Mouse (Mus musculus) cortical plate, adult 2 months (tissue): ENCODE measurements around the gene Lhfp. TPM values are rescaled to one million over a fixed set of nuclear protein-coding genes. Genes with fewer than 3 reads are reported as not detected.

Experiments used
- H3K27ac ChIP-seq: fragments of 200-500 bp; 2 replicates; pipeline ENCODE4 v1.5.1; 2012; ENCODE audit warnings: low read length, control low read depth, inconsistent platforms; ENCODE audit not compliant: insufficient read depth
- H3K4me1 ChIP-seq: fragments of 200-500 bp; 2 replicates; pipeline ENCODE4 v1.6.1; 2011; ENCODE audit warnings: low read length; ENCODE audit not compliant: control insufficient read depth, insufficient read depth
- H3K4me3 ChIP-seq: fragments of 200-500 bp; 2 replicates; pipeline ENCODE4 v1.5.1; 2011; ENCODE audit warnings: mild to moderate bottlenecking, low read length, control low read depth; ENCODE audit not compliant: insufficient read depth
- CTCF ChIP-seq: fragments of 200-500 bp; IDR thresholded peaks from 2 replicates; pipeline ENCODE4 v1.5.1; 2011; ENCODE audit warnings: mild to moderate bottlenecking, control low read depth, low read length; ENCODE audit not compliant: insufficient read depth; ENCODE audit errors: extremely low read depth
- POLR2A ChIP-seq: fragments of 200-500 bp; IDR thresholded peaks from 2 replicates; pipeline ENCODE4 v1.6.1; 2011; ENCODE audit warnings: mild to moderate bottlenecking, low read length, control low read depth; ENCODE audit not compliant: insufficient read depth; ENCODE audit errors: extremely low read depth
- polyA plus RNA-seq: library from polyadenylated mRNA; depleted of rRNA; stranded (reverse); fragments of >200 nt; gene quantifications from 2 replicates; pipeline ENCODE4 v1.2.3, GENCODE M21; 2012

Gene Lhfp
- polyA plus RNA-seq, 1 experiment = 35.1 TPM

DNA sequence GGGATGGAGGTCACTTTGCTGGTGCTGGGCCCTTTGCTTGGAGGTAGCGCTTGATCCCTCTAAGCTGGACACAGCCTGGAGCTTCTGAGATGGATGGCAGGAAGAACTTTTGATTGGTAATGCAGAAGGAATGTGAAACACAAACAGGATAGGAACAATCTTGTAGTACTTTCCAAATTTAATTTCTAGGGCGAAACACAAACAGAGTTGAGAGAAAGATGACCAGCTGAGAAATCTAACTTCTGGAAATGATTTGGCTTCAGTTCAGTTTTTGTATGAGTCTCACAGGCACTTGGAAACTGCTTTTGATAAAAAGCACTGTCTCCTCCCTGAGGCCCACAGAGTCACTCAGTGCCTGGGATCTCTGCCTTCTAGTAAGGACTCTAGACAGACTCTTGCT lies 18.6 kb downstream of the Lhfp start:
- H3K27ac ChIP-seq = no peak overlapping the region
- no peak for TF ChIP-seq CTCF
- no peak for TF ChIP-seq POLR2A
- peaks cover 1% of the 10 kb centered on the region; the same call in 1 of the 2 replicates for H3K4me1 ChIP-seq
- no peak overlapping the region for H3K4me3 ChIP-seq

DNA sequence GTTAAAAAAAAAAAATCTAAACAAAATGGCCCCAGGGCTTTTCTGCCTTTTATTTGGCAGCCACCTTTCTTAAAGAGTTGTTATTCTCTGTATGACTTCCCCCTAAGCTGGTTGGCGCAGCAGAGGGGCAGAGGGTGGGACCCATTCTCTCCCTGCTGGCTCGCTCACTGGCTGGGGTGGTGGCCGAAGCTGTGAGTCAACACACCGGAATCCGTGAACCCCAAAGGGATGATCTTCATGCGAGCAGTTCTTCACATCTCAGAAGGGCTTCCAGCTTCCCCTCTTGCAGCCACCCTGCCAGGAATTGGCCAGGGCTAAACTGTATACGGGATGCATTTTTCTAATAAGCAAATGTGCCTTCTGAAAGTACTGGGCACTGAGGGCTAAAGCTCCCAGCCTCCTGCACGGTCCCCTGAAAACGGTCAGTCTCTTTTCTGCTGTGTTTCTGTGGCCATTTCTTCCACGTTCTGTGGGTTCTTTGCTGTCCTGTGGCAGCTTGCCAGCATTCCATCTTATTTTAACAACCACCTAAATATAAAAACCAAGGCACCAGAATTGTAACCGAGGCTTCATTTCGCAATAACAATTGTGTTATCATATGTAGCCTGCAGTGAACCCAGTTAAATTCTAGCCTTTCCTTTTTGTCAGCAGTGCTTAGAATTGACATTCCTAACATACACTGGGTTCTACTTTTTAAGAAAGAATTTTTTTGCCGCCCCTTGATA lies 22.3 kb downstream of the Lhfp start:
- TF ChIP-seq CTCF = no peak
- no peak for TF ChIP-seq POLR2A
- peaks cover 6% of the 10 kb centered on the region; the same call in 1 of the 2 replicates for H3K4me1 ChIP-seq
- H3K27ac ChIP-seq = no peak overlapping the region
- H3K4me3 ChIP-seq = no peak overlapping the region

DNA sequence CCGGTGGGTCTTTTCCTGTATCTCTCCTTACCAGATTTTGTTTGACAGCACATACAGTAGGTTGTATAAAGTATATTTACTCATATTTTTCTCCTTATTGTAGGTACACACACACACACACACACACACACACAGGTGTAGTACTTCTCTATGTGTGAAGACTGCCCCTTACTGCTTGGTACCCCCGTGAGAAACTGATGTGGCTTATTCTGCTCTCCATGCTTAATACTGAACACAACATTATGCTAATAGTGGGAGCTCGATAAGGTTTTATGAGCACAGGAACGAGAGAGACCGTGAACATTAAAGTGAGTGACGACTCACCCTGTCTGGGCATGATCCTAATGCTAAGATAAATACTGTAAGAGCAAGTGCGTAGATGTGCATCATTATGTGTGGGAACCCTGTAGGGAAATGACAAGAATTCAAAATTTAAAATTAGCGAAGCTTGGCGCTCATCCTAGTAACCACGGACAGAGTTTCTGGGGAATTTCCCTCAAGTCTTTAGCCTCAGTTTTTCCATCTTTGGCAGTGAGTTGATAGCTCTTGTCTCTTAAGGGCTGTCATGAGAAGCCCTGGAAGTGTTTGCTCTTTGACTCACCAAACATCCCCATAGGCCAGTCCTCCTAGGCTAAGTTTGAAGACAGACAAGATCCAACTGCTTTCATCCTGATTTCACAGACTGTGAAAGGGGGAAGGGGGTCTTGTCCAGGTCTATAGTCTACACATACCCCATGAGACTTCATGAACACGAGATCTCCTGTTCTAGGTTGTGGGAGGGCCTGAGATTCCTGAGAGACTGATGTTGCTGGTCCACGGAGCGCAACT lies 24.2 kb downstream of the Lhfp start:
- H3K4me1 ChIP-seq = peaks cover 6% of the 10 kb centered on the region; the same call in 1 of the 2 replicates
- H3K27ac ChIP-seq = no peak overlapping the region
- TF ChIP-seq CTCF = no peak
- H3K4me3 ChIP-seq = no peak overlapping the region

DNA sequence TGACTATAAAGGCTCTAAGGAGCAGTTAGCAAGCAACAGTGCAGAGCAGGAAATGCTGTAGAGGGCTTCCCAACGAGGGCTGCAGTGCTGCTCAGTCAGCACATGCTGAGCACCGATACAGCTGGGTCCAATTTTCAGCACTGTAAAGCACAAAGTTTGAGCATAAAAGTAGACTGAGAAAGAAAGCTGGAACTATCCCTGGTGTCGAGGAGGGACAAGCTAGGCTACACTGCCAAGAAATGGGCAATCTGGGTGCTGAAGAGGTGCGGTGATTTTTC lies 24.7 kb downstream of the Lhfp start:
- Histone ChIP-seq H3K4me1 (peaks cover 6% of the 10 kb centered on the region; the same call in 1 of the 2 replicates), H3K4me3 (no peak overlapping the region), H3K27ac (no peak overlapping the region)
- TF ChIP-seq POLR2A = no peak

DNA sequence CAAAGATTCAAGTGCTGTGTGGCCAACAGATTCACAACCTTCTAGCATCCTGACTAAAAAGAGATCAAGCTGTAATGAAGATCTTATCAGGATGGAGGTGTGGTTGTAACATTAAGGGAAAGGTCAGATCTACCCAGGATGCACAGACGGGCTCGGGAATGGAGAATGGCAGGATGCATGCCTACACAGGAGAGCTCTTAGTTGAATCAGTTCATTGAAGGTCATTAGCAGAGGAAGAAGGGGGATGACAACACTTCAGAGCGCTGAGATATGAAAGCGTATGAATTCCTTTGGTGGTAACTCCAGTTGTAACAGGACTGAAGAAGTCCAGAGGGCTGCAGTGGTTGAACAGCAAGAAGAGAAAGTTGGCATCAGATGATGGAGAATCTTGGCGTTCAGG lies 27.1 kb downstream of the Lhfp start:
- peaks cover 6% of the 10 kb centered on the region; the same call in 1 of the 2 replicates for H3K4me1 ChIP-seq
- TF ChIP-seq POLR2A (no peak), CTCF (no peak)

DNA sequence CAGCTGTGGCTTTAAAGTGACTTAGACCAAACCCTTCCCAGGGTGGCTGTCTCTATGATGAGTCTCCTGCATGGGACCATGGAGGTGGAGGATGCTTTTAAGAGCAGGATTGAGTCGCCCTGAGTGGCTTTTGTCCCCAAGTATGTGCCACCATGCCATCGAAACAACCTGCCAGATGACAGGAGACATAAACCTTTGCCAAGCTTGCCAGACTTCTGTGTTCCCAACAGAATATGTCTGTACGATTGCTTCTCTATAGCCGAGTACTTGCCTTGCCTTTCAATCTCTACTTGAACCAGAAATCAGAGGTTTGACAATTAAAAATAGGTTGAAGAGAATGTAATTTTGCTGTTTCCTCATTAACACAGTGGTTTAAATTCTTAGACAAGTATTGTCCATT lies 32.9 kb downstream of the Lhfp start:
- no peaks in the 10 kb centered on the region; the same call in 1 of the 2 replicates for H3K4me1 ChIP-seq
- H3K27ac ChIP-seq = no peak overlapping the region
- no peak overlapping the region for H3K4me3 ChIP-seq
- TF ChIP-seq CTCF (no peak), POLR2A (no peak)

More for the DNA sequence above, 27.1 kb downstream of the Lhfp start:
- no peak overlapping the region for H3K4me3 ChIP-seq
- H3K27ac ChIP-seq = no peak overlapping the region

DNA sequence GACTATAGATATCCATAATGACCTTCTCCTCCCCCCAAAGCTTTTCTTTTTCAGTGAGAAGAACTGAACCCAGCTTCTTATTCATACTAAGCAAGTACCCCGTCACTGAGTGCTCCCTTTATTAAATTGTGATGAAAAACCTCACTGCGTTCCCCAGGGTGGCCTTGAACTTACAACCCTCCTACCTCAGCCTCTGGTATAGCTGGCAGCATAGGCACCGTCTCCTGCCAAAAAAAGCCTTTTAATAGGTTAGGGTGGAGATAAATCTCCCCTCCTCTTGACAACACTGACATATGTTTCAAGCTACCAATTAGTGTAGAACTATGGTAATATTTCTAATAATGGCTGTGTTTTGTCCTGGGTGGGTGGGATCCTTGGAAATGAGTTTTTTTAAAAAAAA lies 33.4 kb downstream of the Lhfp start:
- Histone ChIP-seq H3K4me3 (no peak overlapping the region), H3K4me1 (no peaks in the 10 kb centered on the region; the same call in 1 of the 2 replicates), H3K27ac (no peak overlapping the region)
- no peak for TF ChIP-seq CTCF
- TF ChIP-seq POLR2A = no peak

DNA sequence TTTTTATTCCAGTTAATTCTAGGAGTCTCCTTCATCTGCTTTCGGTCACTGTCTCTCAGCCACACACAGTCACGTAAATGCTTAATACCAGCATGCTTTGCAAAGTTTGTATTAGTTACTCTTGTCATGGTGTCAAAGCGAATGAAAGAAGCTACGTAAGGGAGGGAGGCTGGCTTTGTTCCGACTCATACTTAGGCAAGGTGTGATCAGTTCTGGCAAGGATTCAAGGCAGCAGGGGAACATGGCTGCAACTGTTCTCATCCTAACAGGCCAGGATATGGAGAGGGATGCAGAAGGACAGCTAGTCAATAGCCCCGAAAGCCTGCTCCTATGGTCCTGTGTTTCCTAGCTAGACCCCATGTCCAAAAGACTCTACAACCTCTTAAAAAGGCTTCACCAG lies 39.0 kb downstream of the Lhfp start:
- Histone ChIP-seq H3K4me3 (no peak overlapping the region), H3K27ac (no peak overlapping the region), H3K4me1 (peaks cover 4% of the 10 kb centered on the region)
- TF ChIP-seq CTCF (no peak), POLR2A (no peak)

DNA sequence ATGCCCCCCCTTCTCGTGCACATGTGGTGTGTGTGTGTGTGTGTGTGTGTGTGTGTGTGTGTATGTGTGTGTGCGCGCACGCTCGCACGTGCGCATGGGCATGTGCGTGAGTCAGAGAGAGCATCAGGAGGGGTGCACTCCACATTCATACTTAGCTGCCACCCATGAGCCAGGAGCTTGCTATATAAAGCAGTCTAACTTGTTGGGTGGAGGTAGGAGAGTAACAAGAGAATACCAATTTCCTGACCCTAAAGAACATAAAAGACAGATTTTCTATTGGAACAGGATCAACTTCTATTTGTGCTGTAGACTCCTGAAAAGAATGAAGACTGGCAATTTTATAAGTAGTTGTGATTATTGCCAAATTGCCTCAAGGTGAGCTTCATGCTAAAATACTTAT lies 39.4 kb downstream of the Lhfp start:
- TF ChIP-seq POLR2A (no peak), CTCF (no peak)
- H3K27ac ChIP-seq = no peak overlapping the region
- H3K4me1 ChIP-seq = peaks cover 4% of the 10 kb centered on the region
- no peak overlapping the region for H3K4me3 ChIP-seq

DNA sequence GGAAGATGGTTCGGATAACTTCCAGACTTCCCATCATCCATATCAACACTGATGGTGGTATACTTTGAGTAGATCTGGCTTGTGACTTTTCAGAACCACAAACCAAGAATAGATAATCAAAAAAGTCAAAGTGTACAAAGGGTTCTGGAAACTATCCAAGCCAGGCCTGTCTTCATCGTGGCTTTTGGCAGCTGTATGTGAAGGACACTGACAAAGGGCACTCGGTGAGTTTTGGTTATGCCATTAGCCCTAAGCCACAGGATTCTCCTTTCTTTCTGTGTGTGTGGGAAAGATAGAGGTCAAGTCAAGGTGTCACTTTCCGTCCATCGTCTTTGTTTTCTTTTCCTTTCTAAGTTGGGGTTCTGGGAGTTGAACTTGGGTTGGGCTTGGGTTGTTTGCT lies 42.4 kb downstream of the Lhfp start:
- peaks cover 6% of the 10 kb centered on the region for H3K4me1 ChIP-seq
- no peak overlapping the region for H3K27ac ChIP-seq
- H3K4me3 ChIP-seq = no peak overlapping the region
- TF ChIP-seq CTCF = no peak
- no peak for TF ChIP-seq POLR2A

DNA sequence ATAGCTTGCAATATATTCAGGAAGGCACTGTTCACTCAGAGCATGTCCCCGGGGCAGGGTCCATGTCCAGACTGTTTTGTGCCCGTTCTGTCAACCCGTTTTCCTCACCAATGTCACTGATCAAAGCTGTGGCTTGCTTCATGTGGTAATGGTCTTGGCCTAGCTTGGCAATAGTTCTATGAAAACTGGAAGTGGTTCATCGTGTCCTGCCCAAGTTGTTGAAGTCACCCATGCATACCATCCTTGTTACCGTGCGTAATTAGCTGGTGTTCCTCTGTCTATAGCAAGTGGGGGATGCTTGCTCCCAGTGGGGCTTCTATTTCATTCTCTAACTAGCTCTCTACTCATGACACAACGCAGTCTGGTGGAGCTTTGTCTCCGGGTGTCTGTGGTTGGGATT lies 43.5 kb downstream of the Lhfp start:
- Histone ChIP-seq H3K4me1 (peaks cover 6% of the 10 kb centered on the region), H3K27ac (no peak overlapping the region), H3K4me3 (no peak overlapping the region)
- TF ChIP-seq POLR2A = no peak
- no peak for TF ChIP-seq CTCF
